Mouse (Mus musculus) bone marrow macrophage, adult 2 months (primary cell): ENCODE measurements at regions not wholly inside any gene's neighbourhood (a gene's known extent, or its start where the extent isn't known, plus 50 kb on each side); places are given as distances from the start of the nearest gene placed in this dataset.

Experiments
- CTCF ChIP-seq: IDR thresholded peaks from 2 replicates; pipeline ENCODE4 v1.5.1; 2012; ENCODE audit warnings: low read depth, mild to moderate bottlenecking, low read length, moderate library complexity
- POLR2A ChIP-seq: IDR thresholded peaks from 2 replicates; pipeline ENCODE4 v1.6.1; 2012; ENCODE audit warnings: mild to moderate bottlenecking, low read depth, low read length, borderline replicate concordance

DNA sequence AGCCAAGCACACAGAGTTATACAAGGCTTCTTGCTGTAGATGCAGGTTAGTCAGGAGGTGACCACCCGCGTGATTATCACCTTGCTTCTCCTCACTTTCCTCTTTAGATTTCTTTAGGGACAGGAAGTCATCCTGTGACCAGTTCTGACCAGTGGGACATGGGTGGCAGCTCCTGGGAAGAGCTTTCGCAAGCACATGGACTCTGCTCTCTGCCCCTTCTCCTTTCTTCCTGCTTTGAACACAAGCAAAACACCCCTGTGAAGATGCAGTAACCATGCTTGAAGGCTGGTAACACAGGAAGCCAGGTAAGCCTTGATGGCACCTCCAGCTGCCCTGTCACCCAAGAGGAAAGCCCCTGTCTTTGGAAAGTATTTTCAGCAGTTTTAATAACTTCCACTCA lies 64.7 kb upstream of the Zfp366 start:
- TF ChIP-seq POLR2A (no peak), CTCF (no peak)
